Mouse (Mus musculus) megakaryocyte-erythroid progenitor cell, adult 5 weeks (primary cell): Measurements from ENCODE around the gene Dlg3. TPM values are rescaled to one million over a fixed set of nuclear protein-coding genes. Genes with fewer than 3 reads are reported as not detected.

ENCODE experiments used
- polyA plus RNA-seq: library from polyadenylated mRNA; stranded (reverse); fragments of >175 nt; gene quantifications from 2 replicates; pipeline ENCODE4 v1.2.3, GENCODE M21; 2012

The Dlg3 gene
- polyA plus RNA-seq: 2.4 and 3.4 TPM in 2 replicates

DNA sequence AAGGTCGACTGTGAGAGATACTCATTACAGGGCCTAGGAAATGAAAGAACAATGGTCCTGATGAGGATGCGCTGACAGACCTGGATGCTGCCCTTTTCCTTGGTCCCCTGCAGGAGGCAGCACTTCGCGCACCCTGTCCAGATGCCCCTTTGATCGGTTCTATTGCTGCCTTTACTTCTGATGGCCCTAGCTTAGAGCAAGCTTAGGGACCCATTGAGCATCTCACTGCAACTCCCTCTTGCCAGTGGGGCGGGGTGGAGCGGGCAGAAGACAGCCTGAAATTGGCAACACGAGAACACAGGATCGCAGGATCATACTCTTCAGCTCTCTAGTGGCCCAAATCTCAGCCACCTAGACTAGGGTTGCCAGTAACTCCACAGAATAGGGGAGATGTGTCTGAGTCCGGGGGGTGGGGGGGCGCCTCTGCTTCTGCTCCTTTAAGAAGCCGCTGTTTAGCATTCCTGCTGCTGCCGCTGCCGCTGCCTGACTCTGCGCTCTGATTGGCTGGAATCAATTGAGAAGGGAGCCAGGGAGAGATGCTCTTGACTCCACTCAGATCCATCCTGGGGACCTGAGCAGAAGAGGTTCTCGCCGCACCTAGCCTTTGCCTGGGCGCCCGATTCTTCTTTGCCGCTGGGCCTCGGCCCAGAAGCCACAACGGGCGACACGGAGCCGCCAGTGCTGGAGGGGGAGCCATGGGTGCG lies at the start of gene Dlg3:
Gene Dlg3, plus strand, starts transcription at position 542 of the 704 bp plus-strand sequence.

GRCm38 (mm10) chrX:100729665-100730188 lies 37.8 kb upstream of the Dlg3 start, which contains the start of gene Gdpd2:
Gdpd2 (plus strand) TSS chrX:100729873.

Other genes starting within 250 kb of the Dlg3 start
- gene Dgat2l6, start 242.9 kb upstream of the Dlg3 start, polyA plus RNA-seq: not detected in 2 replicates
- not detected in 2 replicates for gene Awat1, start 195.5 kb upstream of the Dlg3 start, polyA plus RNA-seq
- gene P2ry4, start 172.9 kb upstream of the Dlg3 start, polyA plus RNA-seq: not detected in 2 replicates
- gene Arr3, start 162.2 kb upstream of the Dlg3 start, polyA plus RNA-seq: not detected in 2 replicates
- gene Kif4, start 142.0 kb upstream of the Dlg3 start, polyA plus RNA-seq: 2.2 and 2.3 TPM in 2 replicates
- gene Pdzd11, start 141.2 kb upstream of the Dlg3 start, polyA plus RNA-seq: 7.5 and 8.6 TPM in 2 replicates
- 0.06 and 0.09 TPM in 2 replicates for gene Gdpd2, start 37.8 kb upstream of the Dlg3 start, polyA plus RNA-seq